Mouse (Mus musculus) neural tube, embryonic 14.5 days (tissue): Measurements from ENCODE around the gene Sirt4. TPM values are rescaled to one million over a fixed set of nuclear protein-coding genes. Genes with fewer than 3 reads are reported as not detected.
"Not testable (repeated sequence)": the region's sequence is repeated elsewhere in the genome, so short reads cannot be mapped to it uniquely, and the experiment has no call there.

Experiments
- ATAC-seq: fragments of 200-750 bp; cut with Nextera tagmentation; 2 replicates; pipeline ENCODE4 v1.8.0; 2017; ENCODE audit warnings: low read depth, mild to moderate bottlenecking, moderate TSS enrichment, moderate library complexity
- H3K27ac ChIP-seq: fragments of 300-500 bp; sonication (generic); 2 replicates; pipeline ENCODE4 v1.5.1; 2014; ENCODE audit warnings: low read depth, mild to moderate bottlenecking, control low read depth, low read length, moderate library complexity, mixed read lengths
- H3K27me3 ChIP-seq: fragments of 300-500 bp; sonication (generic); 2 replicates; pipeline ENCODE4 v1.6.1; 2014; ENCODE audit warnings: low read length; ENCODE audit not compliant: control insufficient read depth, insufficient read depth
- H3K36me3 ChIP-seq: fragments of 300-500 bp; sonication (generic); 2 replicates; pipeline ENCODE4 v1.6.1; 2014; ENCODE audit warnings: low read length, mixed read lengths; ENCODE audit not compliant: control insufficient read depth, insufficient read depth
- H3K4me1 ChIP-seq: fragments of 300-500 bp; sonication (generic); 2 replicates; pipeline ENCODE4 v1.6.1; 2014; ENCODE audit warnings: low read length; ENCODE audit not compliant: control insufficient read depth, insufficient read depth
- H3K4me2 ChIP-seq: fragments of 300-500 bp; sonication (generic); 2 replicates; pipeline ENCODE4 v1.6.1; 2014; ENCODE audit warnings: mild to moderate bottlenecking, low read depth, low read length, control low read depth
- H3K4me3 ChIP-seq: fragments of 300-500 bp; sonication (generic); 2 replicates; pipeline ENCODE4 v1.5.1; 2014; ENCODE audit warnings: low read depth, low read length, control low read depth, mixed read lengths
- H3K9ac ChIP-seq: fragments of 300-500 bp; sonication (generic); replicated peaks from 2 replicates; pipeline ENCODE4 v1.6.1; 2014; ENCODE audit warnings: low read depth, mild to moderate bottlenecking, control low read depth, low read length, mixed read lengths
- H3K9me3 ChIP-seq: fragments of 300-500 bp; sonication (generic); 2 replicates; pipeline ENCODE4 v1.6.1; 2016; ENCODE audit warnings: low read length; ENCODE audit not compliant: control insufficient read depth
- WGBS: fragments of 180-500 bp; shearing (Covaris S2); extraction: QIAGEN DNeasy Blood & Tissue Kit; methylation state at CpG from one replicate; pipeline ENCODE4 v1.1.7; 2014; 5-methylcytosine and 5-hydroxymethylcytosine counted together
- polyA plus RNA-seq: library from polyadenylated mRNA; unstranded; fragments of >200 nt; fragmentation: Nextera tagmentation; extraction: Ambion mirVana; gene quantifications from 2 replicates; pipeline ENCODE4 v1.2.1, GENCODE M21; 2014

Sirt4 gene
- polyA plus RNA-seq, 1 experiment from 2014 or later, result 32.6 TPM

GRCm38 (mm10) chr5:115498307-115499240, 14.0 kb upstream of the Sirt4 start:
- no peak overlapping the region for H3K4me3 ChIP-seq
- no peak for ATAC-seq
- H3K27me3 ChIP-seq, result no peaks in the 10 kb centered on the region
- no peak overlapping the region for H3K4me2 ChIP-seq
- no peaks in the 10 kb centered on the region for H3K36me3 ChIP-seq
- no peaks in the 10 kb centered on the region for H3K9me3 ChIP-seq
- no peaks in the 10 kb centered on the region for H3K4me1 ChIP-seq
- no peak overlapping the region for H3K9ac ChIP-seq
- 65% methylated on average over 9 of the region's 9 CpGs for WGBS
- H3K27ac ChIP-seq, result no peak overlapping the region

DNA sequence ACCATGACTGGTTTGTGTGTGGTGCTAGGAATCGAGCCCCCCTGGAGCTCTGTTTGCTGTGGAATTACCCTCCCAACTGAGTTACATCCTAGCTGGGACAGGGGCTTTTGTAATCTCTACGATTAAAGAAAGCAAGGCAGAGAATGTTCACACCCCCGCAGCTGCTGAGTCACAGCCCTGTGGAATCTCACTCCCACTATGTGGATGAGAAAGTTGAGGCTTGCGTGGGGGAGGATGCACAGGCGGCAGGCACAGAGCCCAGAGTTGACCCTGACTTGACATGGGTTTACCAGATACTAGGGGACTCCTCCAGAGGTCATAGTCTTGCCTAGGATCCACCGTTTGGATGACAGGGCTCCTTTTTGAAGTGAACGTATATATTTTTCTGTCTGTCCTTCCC, 12.5 kb upstream of the Sirt4 start:
- no peak for ATAC-seq
- Histone ChIP-seq H3K4me2 (no peak overlapping the region), H3K4me3 (no peak overlapping the region), H3K36me3 (no peaks in the 10 kb centered on the region), H3K9me3 (no peaks in the 10 kb centered on the region), H3K27me3 (no peaks in the 10 kb centered on the region), H3K27ac (no peak overlapping the region), H3K9ac (no peak overlapping the region), H3K4me1 (peaks cover 3% of the 10 kb centered on the region)
- WGBS, result 78% methylated on average over 7 of the region's 7 CpGs

- ATAC-seq, H3K4me3 ChIP-seq, H3K9me3 ChIP-seq, H3K27me3 ChIP-seq, H3K4me2 ChIP-seq, H3K27ac ChIP-seq, H3K9ac ChIP-seq, H3K36me3 ChIP-seq: not testable (repeated sequence)
- 81% methylated on average over 3 of the region's 3 CpGs for WGBS
- H3K4me1 ChIP-seq, result peaks cover 14% of the 10 kb centered on the region
Observed at GRCm38 (mm10) chr5:115495618-115496017, 11.1 kb upstream of the Sirt4 start.

- H3K9ac ChIP-seq, result no peak overlapping the region
- peaks cover 15% of the 10 kb centered on the region for H3K4me1 ChIP-seq
- H3K4me3 ChIP-seq, result no peak overlapping the region
- H3K9me3 ChIP-seq, result no peaks in the 10 kb centered on the region
- no peak overlapping the region for H3K4me2 ChIP-seq
- no peaks in the 10 kb centered on the region for H3K27me3 ChIP-seq
- no peaks in the 10 kb centered on the region for H3K36me3 ChIP-seq
- ATAC-seq, result no peak
- H3K27ac ChIP-seq, result no peak overlapping the region
- 51% methylated on average over 5 of the region's 5 CpGs for WGBS
Observed at GRCm38 (mm10) chr5:115493441-115493840, 8.9 kb upstream of the Sirt4 start.

GRCm38 (mm10) chr5:115492711-115493335, 8.3 kb upstream of the Sirt4 start:
- 74% methylated on average over 6 of the region's 6 CpGs for WGBS
- no peaks in the 10 kb centered on the region for H3K9me3 ChIP-seq
- no peak for ATAC-seq
- no peak overlapping the region for H3K4me2 ChIP-seq
- peaks cover 15% of the 10 kb centered on the region for H3K4me1 ChIP-seq
- H3K27me3 ChIP-seq, result no peaks in the 10 kb centered on the region
- no peaks in the 10 kb centered on the region for H3K36me3 ChIP-seq
- no peak overlapping the region for H3K27ac ChIP-seq
- H3K4me3 ChIP-seq, result no peak overlapping the region
- H3K9ac ChIP-seq, result no peak overlapping the region

- peak overlapping the region; percentile 34 for H3K9ac ChIP-seq
- 2% methylated on average over 28 of the region's 28 CpGs for WGBS
Observed at GRCm38 (mm10) chr5:115491771-115492322, 7.3 kb upstream of the Sirt4 start.

DNA sequence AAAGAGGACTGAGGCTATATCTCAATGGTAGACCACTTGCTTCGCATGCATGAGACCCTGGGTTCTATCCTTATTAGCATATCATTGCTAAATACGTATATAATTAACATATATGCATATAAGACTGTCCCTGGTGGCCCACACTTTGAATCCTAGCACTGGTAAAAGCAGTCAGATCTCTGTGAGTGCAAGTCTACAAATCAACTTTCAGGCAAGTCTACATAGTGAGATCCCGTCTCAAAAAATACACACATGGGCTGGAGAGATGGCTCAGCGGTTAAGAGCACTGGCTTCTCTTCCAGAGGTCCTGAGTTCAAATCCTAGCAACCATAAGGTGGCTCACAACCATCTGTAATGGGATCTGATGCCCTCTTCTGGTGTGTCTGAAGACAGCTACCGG, 6.6 kb upstream of the Sirt4 start:
- Histone ChIP-seq H3K9ac (no peak overlapping the region), H3K27me3 (no peaks in the 10 kb centered on the region), H3K27ac (no peak overlapping the region), H3K4me3 (no peak overlapping the region), H3K9me3 (no peaks in the 10 kb centered on the region), H3K4me1 (peaks cover 15% of the 10 kb centered on the region), H3K4me2 (no peak overlapping the region; the same call in 1 of the 2 replicates), H3K36me3 (no peaks in the 10 kb centered on the region)
- WGBS, result 31% methylated on average over 5 of the region's 5 CpGs
- ATAC-seq, result no peak

More at GRCm38 (mm10) chr5:115491771-115492322, 7.3 kb upstream of the Sirt4 start:
- peaks cover 15% of the 10 kb centered on the region for H3K4me1 ChIP-seq
- no peak overlapping the region for H3K27ac ChIP-seq
- no peak for ATAC-seq
- peak overlapping the region; percentile 36 for H3K4me2 ChIP-seq
- H3K4me3 ChIP-seq, result no peak overlapping the region
- no peaks in the 10 kb centered on the region for H3K9me3 ChIP-seq
- no peaks in the 10 kb centered on the region for H3K27me3 ChIP-seq
- H3K36me3 ChIP-seq, result no peaks in the 10 kb centered on the region

DNA sequence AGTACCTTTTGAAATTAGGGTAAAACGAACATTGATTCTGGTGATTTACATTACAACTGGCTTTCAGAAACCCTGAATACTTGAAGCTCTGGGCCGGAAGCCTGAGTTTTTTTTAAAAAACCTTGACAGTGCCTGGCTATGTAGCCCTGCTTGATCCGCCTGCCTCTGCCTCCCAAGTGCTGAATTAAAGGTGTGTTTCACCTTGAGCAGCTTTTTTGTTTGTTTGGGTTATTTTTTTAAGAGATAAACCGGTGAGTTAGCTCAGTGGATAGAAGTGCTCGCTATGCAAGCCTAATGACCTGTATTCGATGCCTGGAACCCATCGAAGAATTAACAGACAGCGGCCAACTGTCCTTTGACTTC, 6.1 kb upstream of the Sirt4 start:
- 15% methylated on average over 8 of the region's 8 CpGs for WGBS
- no peak overlapping the region for H3K9ac ChIP-seq
- H3K27me3 ChIP-seq, result no peaks in the 10 kb centered on the region
- H3K4me3 ChIP-seq, result no peak overlapping the region
- H3K27ac ChIP-seq, result peak overlapping the region; percentile 31; the same call in 1 of the 2 replicates
- ATAC-seq, result no peak
- no peaks in the 10 kb centered on the region for H3K9me3 ChIP-seq
- H3K36me3 ChIP-seq, result no peaks in the 10 kb centered on the region
- H3K4me1 ChIP-seq, result peaks cover 15% of the 10 kb centered on the region
- 0 out of 2 replicates have a peak overlapping the region, but pooled peaks have one; percentile 12 for H3K4me2 ChIP-seq
